ENCODE assay signal across 29 mouse cellular contexts in genomic region chr7:92647790-92648189, GRCm38 (mm10). TPM values are rescaled to one million over a fixed set of nuclear protein-coding genes. Genes with fewer than 3 reads are reported as not detected.
"Had no signal": no experiment of that assay in that cellular context is flagged by ENCODE, and none has a peak within 500 bp of the region (broad histone marks: within the 10 kb centered on the region; RNA-seq: fewer than 3 reads in every experiment).

No protein-coding gene starts in this region.

- H3K9ac ChIP-seq: embryonic facial prominence, embryonic 12.5 days; embryonic facial prominence, embryonic 13.5 days; embryonic facial prominence, embryonic 15.5 days; forebrain, embryonic 12.5 days; forebrain, embryonic 13.5 days; forebrain, embryonic 15.5 days; forebrain, postnatal 0 days had no signal

- DNase-seq: cerebellum, adult 8-10 months; cerebellum, adult 9-10 months; cerebellum, adult 9-11 months; cerebellum, postnatal 10 days; cerebellum, postnatal 14 days; cerebellum, postnatal 25 days; cerebellum, postnatal 36 days; embryo, embryonic 11 days; forebrain, postnatal 0 days; gastrocnemius, adult 2 months; gastrocnemius, postnatal 10 days; gastrocnemius, postnatal 14 days; gastrocnemius, postnatal 25 days; gastrocnemius, postnatal 36 days; heart, adult 11 months; heart, adult 18-20 months; heart, adult 2 months had no signal

- H3K27me3 ChIP-seq: embryonic facial prominence, embryonic 12.5 days; embryonic facial prominence, embryonic 13.5 days; embryonic facial prominence, embryonic 15.5 days; forebrain, embryonic 12.5 days; forebrain, embryonic 13.5 days; forebrain, embryonic 15.5 days had no signal

- H3K4me3 ChIP-seq: embryonic facial prominence, embryonic 10.5 days; embryonic facial prominence, embryonic 12.5 days; embryonic facial prominence, embryonic 13.5 days; embryonic facial prominence, embryonic 15.5 days; erythroblast, embryonic 14.5 days; forebrain, embryonic 10.5 days; forebrain, embryonic 12.5 days; forebrain, embryonic 13.5 days; forebrain, embryonic 15.5 days; gastrocnemius, adult 2 months; heart, adult 2 months had no signal

- H3K4me1 ChIP-seq: embryonic facial prominence, embryonic 10.5 days; embryonic facial prominence, embryonic 12.5 days; embryonic facial prominence, embryonic 13.5 days; embryonic facial prominence, embryonic 15.5 days; forebrain, embryonic 10.5 days; forebrain, embryonic 12.5 days; forebrain, embryonic 13.5 days; forebrain, embryonic 15.5 days had no signal

- H3K9me3 ChIP-seq: embryonic facial prominence, embryonic 10.5 days; embryonic facial prominence, embryonic 12.5 days; embryonic facial prominence, embryonic 13.5 days; embryonic facial prominence, embryonic 15.5 days; forebrain, embryonic 10.5 days; forebrain, embryonic 12.5 days; forebrain, embryonic 13.5 days; forebrain, embryonic 15.5 days had no signal

- H3K27ac ChIP-seq: embryonic facial prominence, embryonic 10.5 days; embryonic facial prominence, embryonic 12.5 days; embryonic facial prominence, embryonic 13.5 days; embryonic facial prominence, embryonic 15.5 days; forebrain, embryonic 10.5 days; forebrain, embryonic 12.5 days; forebrain, embryonic 13.5 days; forebrain, embryonic 15.5 days; gastrocnemius, adult 2 months; heart, adult 2 months had no signal

- H3K4me2 ChIP-seq: embryonic facial prominence, embryonic 12.5 days; embryonic facial prominence, embryonic 13.5 days; embryonic facial prominence, embryonic 15.5 days; forebrain, embryonic 12.5 days; forebrain, embryonic 13.5 days; forebrain, embryonic 15.5 days had no signal

- ATAC-seq: forebrain, embryonic 13.5 days; forebrain, embryonic 14.5 days; forebrain, embryonic 15.5 days; forebrain, embryonic 16.5 days; forebrain, postnatal 0 days had no signal

RNA-seq across cellular contexts. Expression of gene Ankrd42, which starts 10.8 kb away (rescaled TPM):
- total RNA-seq: granulocyte monocyte progenitor cell, adult 5-6 weeks had no signal
